Mouse (Mus musculus) testis, adult 2 months (tissue): Measurements from ENCODE around the gene Plch2. TPM values are rescaled to one million over a fixed set of nuclear protein-coding genes. Genes with fewer than 3 reads are reported as not detected.

Experiments
- H3K27ac ChIP-seq: fragments of 200-500 bp; 2 replicates; pipeline ENCODE4 v1.5.1; 2012; ENCODE audit warnings: low read depth, low read length; ENCODE audit not compliant: control insufficient read depth, insufficient read depth
- H3K27me3 ChIP-seq: fragments of 200-500 bp; 2 replicates; pipeline ENCODE4 v1.6.1; 2012; ENCODE audit warnings: mild to moderate bottlenecking, low read length, moderate library complexity; ENCODE audit not compliant: control insufficient read depth, insufficient read depth
- H3K36me3 ChIP-seq: fragments of 200-500 bp; 2 replicates; pipeline ENCODE4 v1.6.1; 2012; ENCODE audit warnings: mild to moderate bottlenecking, low read length; ENCODE audit not compliant: control insufficient read depth, insufficient read depth
- H3K4me1 ChIP-seq: fragments of 200-500 bp; 2 replicates; pipeline ENCODE4 v1.6.1; 2012; ENCODE audit warnings: low read length; ENCODE audit not compliant: control insufficient read depth, insufficient read depth
- H3K4me3 ChIP-seq: fragments of 200-500 bp; 2 replicates; pipeline ENCODE4 v1.5.1; 2012; ENCODE audit warnings: low read depth, mild to moderate bottlenecking, low read length, moderate library complexity, mixed read lengths; ENCODE audit not compliant: control insufficient read depth
- CTCF ChIP-seq: fragments of 200-500 bp; IDR thresholded peaks from 2 replicates; pipeline ENCODE4 v1.5.1; 2012; ENCODE audit warnings: low read depth, mild to moderate bottlenecking, inconsistent platforms, low read length, moderate library complexity; ENCODE audit not compliant: control insufficient read depth, insufficient read depth, insufficient replicate concordance
- POLR2A ChIP-seq: fragments of 200-500 bp; IDR thresholded peaks from 2 replicates; pipeline ENCODE4 v1.6.1; 2012; ENCODE audit warnings: low read depth, mild to moderate bottlenecking, inconsistent platforms, low read length, moderate library complexity; ENCODE audit not compliant: control insufficient read depth
- polyA plus RNA-seq: library from polyadenylated mRNA; depleted of rRNA; stranded (reverse); fragments of >200 nt; gene quantifications from 2 replicates; pipeline ENCODE4 v1.2.3, GENCODE M21; 2012

Gene Plch2
- polyA plus RNA-seq, 1 experiment = 1.9 TPM

DNA sequence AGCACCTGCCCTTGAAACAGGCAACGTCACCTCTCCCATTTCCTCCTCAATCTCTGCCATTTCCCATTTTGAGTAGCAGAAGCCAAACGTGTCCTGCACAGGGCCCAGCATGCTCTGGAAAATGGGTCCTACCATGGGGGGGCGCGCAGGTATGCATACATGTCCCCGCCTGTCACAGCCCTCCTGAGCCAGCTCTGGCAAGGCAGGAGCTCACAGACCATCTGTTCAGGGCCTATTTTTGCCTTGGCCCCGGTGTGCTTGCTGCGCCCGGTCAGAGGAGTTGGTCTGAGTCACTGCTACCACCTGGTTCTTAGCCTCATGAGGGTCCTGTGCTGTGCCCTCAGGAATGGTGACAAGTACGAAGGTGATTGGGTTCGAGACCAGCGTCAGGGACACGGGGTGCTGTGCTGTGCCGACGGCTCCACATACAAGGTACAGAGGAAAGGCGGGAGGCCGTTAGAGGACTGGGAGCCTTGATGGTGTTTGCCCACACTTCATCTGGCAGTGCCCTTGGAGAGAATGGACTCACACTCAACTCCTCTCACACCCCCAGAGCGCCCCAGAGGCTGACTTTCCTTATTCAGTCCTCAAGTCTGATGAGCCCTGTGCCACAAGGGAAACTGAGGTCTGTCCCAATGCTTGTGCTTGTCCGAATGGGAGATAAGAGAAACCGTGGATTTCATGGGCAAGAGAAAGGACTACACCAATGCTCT, 36.3 kb upstream of the Plch2 start:
- no peak for TF ChIP-seq CTCF
- no peak for TF ChIP-seq POLR2A
- Histone ChIP-seq H3K27me3 (no peaks in the 10 kb centered on the region), H3K36me3 (peaks cover 2% of the 10 kb centered on the region), H3K4me1 (no peaks in the 10 kb centered on the region; the same call in 1 of the 2 replicates), H3K4me3 (no peak overlapping the region), H3K27ac (no peak overlapping the region)

DNA sequence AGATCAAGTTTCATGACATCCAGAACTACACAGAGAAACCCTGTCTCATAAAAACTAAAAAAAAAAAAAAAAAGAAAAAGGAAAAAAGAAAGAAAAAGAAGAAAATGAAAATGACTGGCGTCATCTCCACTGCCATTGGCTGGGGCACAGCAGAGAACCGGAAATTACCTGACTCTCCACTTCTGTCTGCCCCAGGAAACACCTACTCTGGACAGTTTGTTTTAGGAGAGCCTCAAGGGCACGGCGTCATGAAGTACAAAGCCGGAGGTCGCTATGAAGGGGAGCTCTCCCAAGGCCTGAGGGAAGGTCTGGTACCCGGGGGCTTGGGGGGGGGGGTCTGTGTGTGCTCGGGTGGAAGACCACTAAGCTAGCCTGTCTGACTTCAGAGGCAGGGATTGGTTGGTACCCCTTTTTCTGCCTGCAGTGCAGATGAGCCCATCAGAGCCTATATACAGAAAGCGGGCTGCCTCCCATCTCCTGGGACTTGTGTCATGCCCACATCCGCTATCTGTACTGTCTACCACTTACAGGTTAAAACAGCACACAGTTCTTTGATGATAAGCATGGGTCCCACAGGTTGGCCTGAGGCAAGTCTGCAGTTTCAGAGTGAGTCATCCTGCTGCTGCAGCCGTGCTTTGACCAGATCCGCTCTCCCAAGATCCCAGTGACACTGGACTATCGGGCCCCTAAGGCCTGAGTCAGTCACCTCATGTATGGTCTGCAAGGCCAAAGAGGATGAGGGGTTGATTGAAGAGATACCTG, 34.3 kb upstream of the Plch2 start:
- TF ChIP-seq CTCF (no peak), POLR2A (no peak)
- Histone ChIP-seq H3K36me3 (peaks cover 2% of the 10 kb centered on the region), H3K27me3 (no peaks in the 10 kb centered on the region)

GRCm38 (mm10) chr4:155090147-155090546, 33.6 kb upstream of the Plch2 start:
- Histone ChIP-seq H3K27me3 (no peaks in the 10 kb centered on the region; the same call in 1 of the 2 replicates), H3K4me3 (no peak overlapping the region), H3K36me3 (peaks cover 2% of the 10 kb centered on the region), H3K4me1 (peaks cover under 1% of the 10 kb centered on the region), H3K27ac (no peak overlapping the region)
- TF ChIP-seq POLR2A (no peak), CTCF (no peak)

More for the DNA sequence above, 34.3 kb upstream of the Plch2 start:
- H3K27ac ChIP-seq = no peak overlapping the region
- no peak overlapping the region for H3K4me3 ChIP-seq
- H3K4me1 ChIP-seq = no peaks in the 10 kb centered on the region; the same call in 1 of the 2 replicates

GRCm38 (mm10) chr4:155089241-155089640, 32.7 kb upstream of the Plch2 start:
- TF ChIP-seq POLR2A (no peak), CTCF (no peak)
- Histone ChIP-seq H3K4me1 (peaks cover 5% of the 10 kb centered on the region), H3K27me3 (no peaks in the 10 kb centered on the region; the same call in 1 of the 2 replicates), H3K36me3 (peaks cover 2% of the 10 kb centered on the region), H3K27ac (no peak overlapping the region), H3K4me3 (no peak overlapping the region)

GRCm38 (mm10) chr4:155086108-155087024, 29.8 kb upstream of the Plch2 start, which contains the start of the genes Rer1 and Morn1:
TSS of gene Rer1 (minus strand) at chr4:155086382.
TSS of gene Morn1 (plus strand) at chr4:155086577.
- Histone ChIP-seq H3K27ac (peak within 1 kb of the TSS; percentile 88), H3K4me1 (peaks cover 5% of the 10 kb centered on the region), H3K36me3 (peaks cover 2% of the 10 kb centered on the region), H3K27me3 (no peaks in the 10 kb centered on the region; the same call in 1 of the 2 replicates), H3K4me3 (peak within 1 kb of the TSS; percentile 91)
- TF ChIP-seq POLR2A (peak; percentile 76), CTCF (no peak)

- H3K27ac ChIP-seq = peak overlapping the region; percentile 88
- TF ChIP-seq CTCF (no peak), POLR2A (no peak)
Measured at GRCm38 (mm10) chr4:155085206-155086107, 28.9 kb upstream of the Plch2 start.

More at GRCm38 (mm10) chr4:155085206-155086107, 28.9 kb upstream of the Plch2 start:
- H3K36me3 ChIP-seq = peaks cover 2% of the 10 kb centered on the region
- no peaks in the 10 kb centered on the region; the same call in 1 of the 2 replicates for H3K27me3 ChIP-seq
- peak overlapping the region; percentile 91 for H3K4me3 ChIP-seq
- peaks cover 5% of the 10 kb centered on the region for H3K4me1 ChIP-seq
